Mouse (Mus musculus) embryonic fibroblast, embryonic 13.5 days (primary cell): ENCODE measurements around the gene Pmm2.

ENCODE experiments used
- CTCF ChIP-seq: IDR thresholded peaks from 2 replicates; pipeline ENCODE4 v1.5.1; 2011; ENCODE audit warnings: mild to moderate bottlenecking, control low read depth, low read length, moderate library complexity, borderline replicate concordance; ENCODE audit not compliant: insufficient read depth
- POLR2A ChIP-seq: IDR thresholded peaks from 2 replicates; pipeline ENCODE4 v1.6.1; 2011; ENCODE audit warnings: low read depth, mild to moderate bottlenecking, control low read depth, low read length, moderate library complexity

GRCm38 (mm10) chr16:8612214-8613005 is 25.1 kb upstream of the Pmm2 start:
- TF ChIP-seq CTCF (no peak), POLR2A (no peak)
